Mouse (Mus musculus) cerebellum, adult 18-20 months (tissue): ENCODE data around the gene Defb11.
"Not testable (repeated sequence)": the region's sequence is repeated elsewhere in the genome, so short reads cannot be mapped to it uniquely, and the experiment has no call there.

Experiments used
- DNase-seq, 2 experiments: peaks; one replicate each; pipeline ENCODE4 v3.0.0; 2021

Gene Defb11

GRCm38 (mm10) chr8:21906290-21906689 is at the start of gene Defb11:
TSS of gene Defb11 (minus strand) at chr8:21906412.
- DNase-seq: not testable (repeated sequence)

DNA sequence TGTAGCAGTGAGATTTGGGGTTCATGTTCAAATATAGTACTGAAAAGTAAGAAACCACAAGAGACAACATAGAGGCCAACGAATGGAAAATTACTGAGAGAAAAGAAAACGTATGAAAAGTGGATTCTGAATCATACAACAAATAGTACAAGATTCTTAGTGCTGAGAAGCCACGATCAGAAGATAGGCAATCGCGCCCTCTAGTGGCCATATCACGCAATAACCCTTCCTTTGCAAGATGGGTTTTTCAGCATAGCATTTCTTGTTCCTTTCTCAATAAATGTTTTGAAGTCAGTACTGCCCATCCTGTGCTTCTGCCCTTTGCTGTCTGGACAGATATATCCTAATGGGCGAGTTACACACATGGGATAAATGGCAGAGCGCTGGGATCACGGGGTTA is 49.1 kb upstream of the Defb11 start:
- peak; percentile 8 to 19 for DNase-seq

DNA sequence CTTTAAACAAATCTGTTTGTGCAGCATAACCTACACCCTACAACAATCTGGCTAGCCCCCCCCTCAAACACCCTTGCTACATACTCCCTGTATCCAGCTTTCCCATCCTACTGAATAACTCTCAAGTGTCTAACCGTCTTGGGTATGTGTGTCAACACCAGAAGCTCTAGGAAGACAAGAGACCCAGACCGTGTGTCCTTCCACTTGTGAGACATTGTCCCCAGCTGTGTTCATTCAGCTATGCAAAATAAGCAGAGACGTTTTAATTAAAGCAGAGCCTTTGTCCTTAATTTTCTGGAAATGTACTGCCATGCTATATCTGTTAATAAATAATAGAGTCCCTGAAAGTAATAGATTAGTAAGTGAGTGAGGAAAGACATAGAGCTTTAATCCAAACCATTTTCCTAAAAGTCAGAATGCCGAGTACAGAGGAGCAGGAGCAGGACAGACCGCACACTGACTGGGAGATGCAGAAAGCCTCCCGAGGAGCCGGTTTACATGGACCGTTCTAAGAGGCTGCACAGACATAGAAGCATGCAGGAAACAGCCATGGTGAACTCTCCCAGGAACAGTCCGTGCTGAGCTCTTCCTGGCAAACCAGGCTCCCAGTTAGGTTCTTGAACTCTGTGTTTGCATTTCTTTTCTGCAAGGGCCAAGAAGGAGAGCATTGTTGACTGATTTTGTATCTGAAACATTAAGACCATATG is 41.3 kb upstream of the Defb11 start:
- DNase-seq: no peak

GRCm38 (mm10) chr8:21946462-21946861 is 40.2 kb upstream of the Defb11 start, which contains the start of gene Defb13:
TSS of gene Defb13 (plus strand) at chr8:21946762.
- DNase-seq: no peak

GRCm38 (mm10) chr8:21938052-21938451 is 31.8 kb upstream of the Defb11 start, which contains the start of gene Defb35:
TSS of gene Defb35 (plus strand) at chr8:21938352.
- DNase-seq: not testable (repeated sequence)

- DNase-seq: no peak
These were observed 26.4 kb upstream of the Defb11 start, which contains the start of gene Defb15 for GRCm38 (mm10) chr8:21932610-21933009. TSS of gene Defb15 (minus strand) at chr8:21932710.

- not testable (repeated sequence) for DNase-seq
These were observed 24.5 kb upstream of the Defb11 start for GRCm38 (mm10) chr8:21930754-21931153.

GRCm38 (mm10) chr8:21915625-21916024 is 9.4 kb upstream of the Defb11 start:
- DNase-seq: no peak

GRCm38 (mm10) chr8:21912554-21912953 is 6.3 kb upstream of the Defb11 start:
- no peak for DNase-seq

- no peak for DNase-seq
These were observed 5.7 kb upstream of the Defb11 start for GRCm38 (mm10) chr8:21911931-21912330.

- not testable (repeated sequence) for DNase-seq
These were observed 20.9 kb downstream of the Defb11 start, which contains the start of gene Defb9 for GRCm38 (mm10) chr8:21885321-21885720. TSS of gene Defb9 (minus strand) at chr8:21885421.

- DNase-seq: not testable (repeated sequence)
These were observed 47.6 kb downstream of the Defb11 start, which contains the start of gene Defb10 for GRCm38 (mm10) chr8:21858586-21858985. TSS of gene Defb10 (plus strand) at chr8:21858901.
